16 mouse cellular contexts compared by ENCODE assay signal in the genomic region with DNA sequence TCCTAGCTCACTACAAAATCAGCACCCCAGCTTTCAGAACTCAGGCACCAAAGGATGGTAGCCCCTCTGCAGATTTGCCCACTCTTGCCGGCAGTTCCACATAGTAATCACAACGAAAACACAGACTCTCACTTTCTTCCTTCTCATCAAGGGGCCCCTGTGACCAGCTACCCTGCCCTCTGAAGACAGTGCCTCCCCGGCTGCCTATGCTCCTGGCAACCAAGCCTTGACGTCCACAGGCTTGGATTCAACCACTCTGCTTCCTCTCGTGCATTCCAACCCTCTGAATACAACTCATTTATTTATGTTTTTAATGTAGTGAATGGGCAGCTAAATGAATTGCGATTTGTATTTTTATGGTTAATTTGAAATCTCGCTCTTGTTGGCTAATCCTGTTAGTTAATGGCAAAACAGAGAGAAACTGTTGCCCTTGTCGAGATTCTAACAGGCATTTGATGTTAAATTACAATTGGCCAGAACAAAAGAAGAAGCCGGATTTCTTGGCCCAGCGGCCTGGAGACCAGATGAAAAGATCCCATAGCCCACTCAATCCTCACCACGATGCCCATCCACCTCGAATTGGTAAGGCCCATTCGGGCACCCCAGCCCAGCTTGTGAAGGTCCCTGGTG. TPM values are rescaled to one million over a fixed set of nuclear protein-coding genes. Genes with fewer than 3 reads are reported as not detected.
A peak's percentile ranks its signal among the peaks of the same experiment; 100 is the strongest.
DNase-seq lines count a peak whose midpoint lies in the region; ATAC-seq and TF ChIP-seq lines count a peak whose summit lies in the region.
"Had no signal": no experiment of that assay in that cellular context is flagged by ENCODE, and none has a peak within 500 bp of the region (broad histone marks: within the 10 kb centered on the region; RNA-seq: fewer than 3 reads in every experiment).

No protein-coding gene starts in this region.

- intact Hi-C loops in heart, postnatal 14 days (cut with DNase I), result no loop called here

- no peak for TF ChIP-seq POLR2A in ES-Bruce4 (IDR thresholded peaks at IDR 0.05; ENCODE audit: insufficient read depth, low read length)

- H3K36me3 ChIP-seq in ES-Bruce4 (ENCODE audit: control insufficient read depth, insufficient read depth, low read length, poor library complexity, severe bottlenecking), result no peaks in the 10 kb centered on the region
- no peaks in the 10 kb centered on the region for H3K36me3 ChIP-seq in hindbrain, embryonic 12.5 days
- no peaks in the 10 kb centered on the region for H3K36me3 ChIP-seq in midbrain, embryonic 11.5 days (ENCODE audit: control insufficient read depth, insufficient read depth, low read length)
- H3K36me3 ChIP-seq: embryonic facial prominence, embryonic 15.5 days; liver, embryonic 12.5 days had no signal

- no peak for TF ChIP-seq CTCF in ES-Bruce4 (IDR thresholded peaks at IDR 0.05; ENCODE audit: low read depth, low read length)

- H3K9me3 ChIP-seq in ES-Bruce4 (replicated peaks; ENCODE audit: control insufficient read depth, insufficient read depth, low read length, poor library complexity, severe bottlenecking), result no peaks in the 10 kb centered on the region
- H3K9me3 ChIP-seq in hindbrain, embryonic 12.5 days (replicated peaks), result no peaks in the 10 kb centered on the region
- H3K9me3 ChIP-seq in midbrain, embryonic 11.5 days (ENCODE audit: control insufficient read depth, low read length), result no peaks in the 10 kb centered on the region
- H3K9me3 ChIP-seq: embryonic facial prominence, embryonic 15.5 days; liver, embryonic 12.5 days had no signal

- H3K9ac ChIP-seq in ES-Bruce4 (ENCODE audit: low read depth, poor library complexity, severe bottlenecking), result peak overlapping the region; percentile 17; the same call in 1 of the 2 replicates
- H3K9ac ChIP-seq in hindbrain, embryonic 12.5 days, result peak overlapping the region; percentile 59; the same call in 1 of the 2 replicates
- peak overlapping the region; percentile 53 for H3K9ac ChIP-seq in midbrain, embryonic 11.5 days (ENCODE audit: low read length)
- H3K9ac ChIP-seq: embryonic facial prominence, embryonic 15.5 days; forebrain, postnatal 0 days; liver, embryonic 12.5 days had no signal

- H3K27me3 ChIP-seq in ES-Bruce4 (ENCODE audit: control insufficient read depth, insufficient read depth, low read length, poor library complexity, severe bottlenecking), result no peaks in the 10 kb centered on the region; the same call in 1 of the 2 replicates
- peaks cover 68% of the 10 kb centered on the region for H3K27me3 ChIP-seq in hindbrain, embryonic 12.5 days
- H3K27me3 ChIP-seq in midbrain, embryonic 11.5 days (ENCODE audit: control insufficient read depth, insufficient read depth, low read length), result peaks cover 49% of the 10 kb centered on the region

- peak overlapping the region; percentile 54 for H3K4me2 ChIP-seq in hindbrain, embryonic 12.5 days (replicated peaks)
- H3K4me2 ChIP-seq in midbrain, embryonic 11.5 days, result peak overlapping the region; percentile 63

- H3K4me1 ChIP-seq in ES-Bruce4 (ENCODE audit: control insufficient read depth, insufficient read depth, low read length), result no peaks in the 10 kb centered on the region
- H3K4me1 ChIP-seq in hindbrain, embryonic 12.5 days, result peaks cover 16% of the 10 kb centered on the region
- peaks cover 2% of the 10 kb centered on the region; the same call in 1 of the 2 replicates for H3K4me1 ChIP-seq in midbrain, embryonic 11.5 days (ENCODE audit: control insufficient read depth, insufficient read depth, low read length)
- H3K4me1 ChIP-seq: liver, embryonic 12.5 days had no signal

- TF ChIP-seq EP300 in ES-Bruce4 (IDR thresholded peaks at IDR 0.05; ENCODE audit: insufficient read depth, low read depth, low read length), result no peak

- DNase-seq in heart, adult 11 months, result peak; percentile 60
- no peak for DNase-seq in heart, postnatal 14 days
- peak; percentile 94 for DNase-seq in midbrain, embryonic 11.5 days (ENCODE audit: low spot score, missing footprints)
- no peak for DNase-seq in left cerebral cortex, adult 9 months (ENCODE audit: low spot score in 2 of 2)
- no peak for DNase-seq in urinary bladder, postnatal 36 days (ENCODE audit: low spot score in 2 of 2)
- DNase-seq in right cerebral cortex, postnatal 36 days (ENCODE audit: low spot score in 2 of 2), result no peak
- DNase-seq: B cell, adult 2 months; lung, postnatal 14 days had no signal

- no peak overlapping the region for H3K27ac ChIP-seq in ES-Bruce4 (ENCODE audit: insufficient read depth, low read length)
- H3K27ac ChIP-seq in hindbrain, embryonic 12.5 days, result no peak overlapping the region
- H3K27ac ChIP-seq in midbrain, embryonic 11.5 days (ENCODE audit: low read depth, low read length), result peak overlapping the region; percentile 49; the same call in 1 of the 2 replicates
- H3K27ac ChIP-seq: embryonic facial prominence, embryonic 15.5 days; liver, embryonic 12.5 days had no signal

- no peak for ATAC-seq in hindbrain, embryonic 12.5 days (ENCODE audit: low FRiP score)
- ATAC-seq in midbrain, embryonic 11.5 days (ENCODE audit: low FRiP score), result no peak
- ATAC-seq: forebrain, postnatal 0 days; inflammation-experienced regulatory T-cells, adult 6 months; liver, embryonic 12.5 days had no signal

- WGBS in hindbrain, embryonic 12.5 days, result 4% methylated on average over 13 of the region's 13 CpGs
- 2% methylated on average over 13 of the region's 13 CpGs for WGBS in midbrain, embryonic 11.5 days

- H3K4me3 ChIP-seq in ES-Bruce4 (ENCODE audit: low read depth, low read length), result peak overlapping the region; percentile 74
- H3K4me3 ChIP-seq in hindbrain, embryonic 12.5 days, result peak overlapping the region; percentile 29
- peak overlapping the region; percentile 33 for H3K4me3 ChIP-seq in midbrain, embryonic 11.5 days (ENCODE audit: low read depth, low read length)

RNA-seq across cellular contexts. Expression of a gene that starts 46.2 kb away (rescaled TPM):
- 10 to 100 TPM; 14.2 to 14.7 TPM for total RNA-seq in heart, postnatal 14 days (2021)
- polyA plus RNA-seq in ES-Bruce4 (2011; ENCODE audit: insufficient read depth, insufficient read length, low read depth, missing spikeins), result 114 and 116 TPM in 2 replicates
- polyA plus RNA-seq in hindbrain, embryonic 12.5 days (2016; fragmentation: Nextera tagmentation; extraction: Ambion mirVana), result 95.6 and 101 TPM in 2 replicates
- polyA plus RNA-seq in midbrain, embryonic 11.5 days (2014; fragmentation: Nextera tagmentation; extraction: Ambion mirVana), result 129 and 137 TPM in 2 replicates

RNA-seq across cellular contexts. Expression of a gene that starts 48.1 kb away (rescaled TPM):
- total RNA-seq in heart, postnatal 14 days (2021), result not detected
- polyA plus RNA-seq in ES-Bruce4 (2011; ENCODE audit: insufficient read depth, insufficient read length, low read depth, missing spikeins), result 1.4 and 1.6 TPM in 2 replicates
- polyA plus RNA-seq in hindbrain, embryonic 12.5 days (2016; fragmentation: Nextera tagmentation; extraction: Ambion mirVana), result 0.66 and 0.86 TPM in 2 replicates
- polyA plus RNA-seq in midbrain, embryonic 11.5 days (2014; fragmentation: Nextera tagmentation; extraction: Ambion mirVana), result 2.4 and 2.9 TPM in 2 replicates
- polyA plus RNA-seq: embryonic facial prominence, embryonic 15.5 days; forebrain, postnatal 0 days; gonadal fat pad, adult 2 months; inflammation-experienced regulatory T-cells, adult 6 months; liver, embryonic 12.5 days; neural tube, embryonic 14.5 days had no signal

Comparison
In these comparisons a context has a peak if more than half of its experiments do, and no peak if none do; other contexts are left out.
1. DNase-seq: peak in heart, adult 11 months (single experiment) and midbrain, embryonic 11.5 days (single experiment); none in heart, postnatal 14 days (0 of 2), left cerebral cortex, adult 9 months (0 of 2), urinary bladder, postnatal 36 days (0 of 2) and right cerebral cortex, postnatal 36 days (0 of 2).
2. Peak in every context shown above with its lines, with median percentiles within 50 percentile points of each other: H3K4me3 ChIP-seq and H3K9ac ChIP-seq.